Mouse (Mus musculus): Measurements from ENCODE around the gene Slc22a14.

DNA sequence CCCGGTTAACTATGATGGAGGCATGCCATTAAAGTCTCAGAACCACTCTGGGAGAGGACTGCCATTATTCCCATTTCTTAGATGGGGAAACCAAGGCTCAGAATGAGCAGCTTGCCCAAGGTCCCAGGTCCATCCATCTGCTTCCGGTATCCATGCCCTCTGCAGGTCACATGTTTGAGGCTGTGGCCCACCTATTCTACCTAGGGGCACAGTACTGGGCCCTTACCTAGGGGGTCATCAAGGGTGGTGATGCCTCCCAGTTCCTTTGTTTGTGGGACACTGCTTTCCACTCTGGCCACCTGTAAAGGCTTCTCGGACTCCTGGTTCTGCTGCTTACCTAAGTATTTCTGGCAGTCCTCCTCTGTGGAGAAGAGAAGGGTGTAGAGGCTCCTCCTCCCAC, 27.0 kb downstream of the Slc22a14 start:
- TF ChIP-seq POLR2A (IDR thresholded peaks at IDR 0.05; ENCODE audit: extremely low read depth, insufficient read depth, low read length) (no peak), CTCF (IDR thresholded peaks at IDR 0.05; ENCODE audit: extremely low read depth, insufficient read depth, low read length) (no peak)
